Mouse (Mus musculus) natural killer cell, adult 2 months (primary cell): ENCODE measurements around the gene Lpar6.
A peak's percentile ranks its signal among the peaks of the same experiment; 100 is the strongest.

Experiments used
- DNase-seq, 2 experiments: peaks; one replicate each; pipeline ENCODE4 v3.0.0; 2022; ENCODE audit warnings: low spot score in 2 of 2

Gene Lpar6

GRCm38 (mm10) chr14:73255426-73255970 is 17.8 kb downstream of the Lpar6 start:
- DNase-seq = no peak

- no peak for DNase-seq
These were observed 19.7 kb downstream of the Lpar6 start for GRCm38 (mm10) chr14:73257348-73257747.

GRCm38 (mm10) chr14:73258181-73258580 is 20.5 kb downstream of the Lpar6 start:
- no peak for DNase-seq

GRCm38 (mm10) chr14:73262210-73262609 is 24.5 kb downstream of the Lpar6 start:
- DNase-seq = no peak

GRCm38 (mm10) chr14:73266166-73266565 is 28.5 kb downstream of the Lpar6 start:
- DNase-seq = peak in 1 of 2 experiments; percentile 39

GRCm38 (mm10) chr14:73271807-73272206 is 34.1 kb downstream of the Lpar6 start:
- DNase-seq = no peak

- no peak for DNase-seq
These were observed 41.4 kb downstream of the Lpar6 start for GRCm38 (mm10) chr14:73279096-73279495.

GRCm38 (mm10) chr14:73280996-73281395 is 43.3 kb downstream of the Lpar6 start:
- DNase-seq = no peak

- peak in 1 of 2 experiments; percentile 22 for DNase-seq
These were observed 52.2 kb downstream of the Lpar6 start for GRCm38 (mm10) chr14:73289915-73290314.

GRCm38 (mm10) chr14:73292434-73292833 is 54.7 kb downstream of the Lpar6 start:
- DNase-seq = no peak
